Mouse (Mus musculus) C2C12 (cell line): Measurements from ENCODE around the gene Slc22a6.

ENCODE experiments used
- CEBPB ChIP-seq: IDR thresholded peaks from one replicate; pipeline ENCODE4 v1.6.1; 2011; ENCODE audit warnings: low read depth, mild to moderate bottlenecking, control low read depth, moderate library complexity
- CTCF ChIP-seq: IDR thresholded peaks from one replicate; pipeline ENCODE4 v1.5.1; 2011; ENCODE audit not compliant: control insufficient read depth, insufficient read depth, insufficient read length
- FOSL1 ChIP-seq: IDR thresholded peaks from one replicate; pipeline ENCODE4 v1.8.0; 2011; ENCODE audit warnings: mild to moderate bottlenecking, low read length; ENCODE audit not compliant: poor library complexity, insufficient read depth, severe bottlenecking
- MAX ChIP-seq: IDR thresholded peaks from one replicate; pipeline ENCODE4 v1.6.1; 2011; ENCODE audit warnings: mild to moderate bottlenecking, control low read depth
- MYOD1 ChIP-seq: IDR thresholded peaks from one replicate; pipeline ENCODE4 v1.6.1; 2011; ENCODE audit warnings: low read depth; ENCODE audit not compliant: control insufficient read depth, insufficient read length
- MYOG ChIP-seq: IDR thresholded peaks from one replicate; pipeline ENCODE4 v1.6.1; 2011; ENCODE audit not compliant: control insufficient read depth, insufficient read length; ENCODE audit errors: extremely low read depth
- USF1 ChIP-seq: IDR thresholded peaks from one replicate; pipeline ENCODE4 v1.6.1; 2011; ENCODE audit warnings: low read depth, mild to moderate bottlenecking, control low read depth, moderate library complexity

- TF ChIP-seq CTCF, result no peak
- no peak for TF ChIP-seq FOSL1
- no peak for TF ChIP-seq MYOD1
- TF ChIP-seq USF1, result no peak
- TF ChIP-seq MYOG, result no peak
- TF ChIP-seq CEBPB, result no peak
- no peak for TF ChIP-seq MAX
Observed at GRCm38 (mm10) chr19:8570341-8571040, 47.3 kb upstream of the Slc22a6 start.
